Mouse (Mus musculus): ENCODE results near the gene Acacb. TPM values are rescaled to one million over a fixed set of nuclear protein-coding genes. Genes with fewer than 3 reads are reported as not detected.

Acacb gene
- polyA plus RNA-seq, 1 experiment from 2014 or later: 2.3 TPM

DNA sequence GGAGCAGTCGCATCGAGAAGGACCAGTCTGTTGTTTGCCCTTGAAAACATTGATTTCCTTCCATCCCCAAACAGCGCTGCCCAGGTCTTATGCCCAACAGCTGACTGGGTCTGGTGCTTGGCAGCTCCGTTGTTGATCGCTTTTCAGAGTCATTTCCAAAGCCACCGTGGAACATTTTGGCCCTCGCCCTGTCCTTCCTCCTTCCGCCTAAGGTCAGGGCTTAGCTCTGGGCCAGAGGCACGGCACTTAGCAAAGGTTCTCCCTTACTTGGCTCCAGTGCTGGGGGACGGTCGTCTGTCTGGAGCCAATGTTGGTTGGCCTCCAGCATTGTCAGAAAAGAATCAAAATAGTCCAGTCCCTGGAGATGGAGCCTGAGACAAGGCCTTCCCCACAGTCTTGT lies 33.2 kb downstream of the Acacb start:
- no peak overlapping the region for H3K9ac ChIP-seq (ENCODE audit: low read length)
- no peak for ATAC-seq (ENCODE audit: low read depth)
- peaks cover 3% of the 10 kb centered on the region for H3K4me1 ChIP-seq (replicated peaks; ENCODE audit: control insufficient read depth, insufficient read depth, low read length)
- no peak overlapping the region for H3K4me3 ChIP-seq (ENCODE audit: low read length)
- H3K4me2 ChIP-seq (ENCODE audit: low read depth, low read length): no peak overlapping the region
- H3K27me3 ChIP-seq (ENCODE audit: control insufficient read depth, insufficient read depth, low read depth, low read length): no peaks in the 10 kb centered on the region
- 77% methylated on average over 11 of the region's 11 CpGs for WGBS
- H3K27ac ChIP-seq (ENCODE audit: low read length): no peak overlapping the region
- H3K9me3 ChIP-seq (ENCODE audit: control insufficient read depth, low read length): no peaks in the 10 kb centered on the region
- no peaks in the 10 kb centered on the region for H3K36me3 ChIP-seq (ENCODE audit: control insufficient read depth, insufficient read depth, low read length)

- Histone ChIP-seq H3K4me2 (ENCODE audit: low read depth, low read length) (no peak overlapping the region), H3K27ac (ENCODE audit: low read length) (no peak overlapping the region), H3K9ac (ENCODE audit: low read length) (no peak overlapping the region), H3K4me3 (ENCODE audit: low read length) (no peak overlapping the region), H3K9me3 (ENCODE audit: control insufficient read depth, low read length) (no peaks in the 10 kb centered on the region), H3K4me1 (replicated peaks; ENCODE audit: control insufficient read depth, insufficient read depth, low read length) (no peaks in the 10 kb centered on the region), H3K27me3 (ENCODE audit: control insufficient read depth, insufficient read depth, low read depth, low read length) (no peaks in the 10 kb centered on the region), H3K36me3 (ENCODE audit: control insufficient read depth, insufficient read depth, low read length) (no peaks in the 10 kb centered on the region)
- 94% methylated on average over 2 of the region's 2 CpGs for WGBS
- no peak for ATAC-seq (ENCODE audit: low read depth)
Observed at GRCm38 (mm10) chr5:114183493-114183892, 37.2 kb downstream of the Acacb start.

DNA sequence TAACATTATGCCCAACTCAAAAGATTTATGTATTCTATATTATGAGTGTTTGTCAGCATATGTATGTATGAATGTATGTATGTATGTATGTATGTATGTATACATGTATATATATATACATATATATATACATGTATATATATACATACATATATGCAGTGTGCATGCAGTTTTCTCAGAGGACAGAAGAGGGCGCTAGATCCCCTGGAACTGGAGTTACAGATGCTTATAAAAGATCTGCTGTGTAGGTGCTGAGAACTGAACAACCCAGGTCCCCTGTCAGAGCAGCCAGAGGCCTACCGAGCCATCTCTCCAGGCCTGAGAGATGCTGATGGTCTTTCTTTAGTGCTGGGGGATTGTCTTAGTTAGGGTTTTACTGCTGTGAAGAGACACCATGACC lies 40.8 kb downstream of the Acacb start:
- Histone ChIP-seq H3K4me1 (replicated peaks; ENCODE audit: control insufficient read depth, insufficient read depth, low read length) (no peaks in the 10 kb centered on the region), H3K9me3 (ENCODE audit: control insufficient read depth, low read length) (no peaks in the 10 kb centered on the region), H3K27me3 (ENCODE audit: control insufficient read depth, insufficient read depth, low read depth, low read length) (no peaks in the 10 kb centered on the region), H3K4me2 (ENCODE audit: low read depth, low read length) (no peak overlapping the region), H3K4me3 (ENCODE audit: low read length) (no peak overlapping the region), H3K27ac (ENCODE audit: low read length) (no peak overlapping the region), H3K9ac (ENCODE audit: low read length) (no peak overlapping the region), H3K36me3 (ENCODE audit: control insufficient read depth, insufficient read depth, low read length) (no peaks in the 10 kb centered on the region)
- WGBS: 63% methylated on average over 2 of the region's 2 CpGs
- ATAC-seq (ENCODE audit: low read depth): no peak

- no peak for ATAC-seq (ENCODE audit: low read depth)
- no peaks in the 10 kb centered on the region for H3K9me3 ChIP-seq (ENCODE audit: control insufficient read depth, low read length)
- H3K4me1 ChIP-seq (replicated peaks; ENCODE audit: control insufficient read depth, insufficient read depth, low read length): no peaks in the 10 kb centered on the region
- WGBS: 70% methylated on average over 12 of the region's 12 CpGs
- H3K9ac ChIP-seq (ENCODE audit: low read length): no peak overlapping the region
- H3K36me3 ChIP-seq (ENCODE audit: control insufficient read depth, insufficient read depth, low read length): no peaks in the 10 kb centered on the region
- no peak overlapping the region for H3K27ac ChIP-seq (ENCODE audit: low read length)
- H3K27me3 ChIP-seq (ENCODE audit: control insufficient read depth, insufficient read depth, low read depth, low read length): no peaks in the 10 kb centered on the region
- H3K4me3 ChIP-seq (ENCODE audit: low read length): no peak overlapping the region
- H3K4me2 ChIP-seq (ENCODE audit: low read depth, low read length): no peak overlapping the region
Observed at GRCm38 (mm10) chr5:114188900-114189464, 42.6 kb downstream of the Acacb start.

GRCm38 (mm10) chr5:114194161-114194560 lies 47.8 kb downstream of the Acacb start:
- Histone ChIP-seq H3K27me3 (ENCODE audit: control insufficient read depth, insufficient read depth, low read depth, low read length) (no peaks in the 10 kb centered on the region), H3K9ac (ENCODE audit: low read length) (no peak overlapping the region), H3K4me1 (replicated peaks; ENCODE audit: control insufficient read depth, insufficient read depth, low read length) (no peaks in the 10 kb centered on the region), H3K4me3 (ENCODE audit: low read length) (no peak overlapping the region), H3K9me3 (ENCODE audit: control insufficient read depth, low read length) (no peaks in the 10 kb centered on the region), H3K27ac (ENCODE audit: low read length) (no peak overlapping the region), H3K4me2 (ENCODE audit: low read depth, low read length) (no peak overlapping the region), H3K36me3 (ENCODE audit: control insufficient read depth, insufficient read depth, low read length) (no peaks in the 10 kb centered on the region)
- 81% methylated on average over 11 of the region's 11 CpGs for WGBS
- ATAC-seq (ENCODE audit: low read depth): no peak

DNA sequence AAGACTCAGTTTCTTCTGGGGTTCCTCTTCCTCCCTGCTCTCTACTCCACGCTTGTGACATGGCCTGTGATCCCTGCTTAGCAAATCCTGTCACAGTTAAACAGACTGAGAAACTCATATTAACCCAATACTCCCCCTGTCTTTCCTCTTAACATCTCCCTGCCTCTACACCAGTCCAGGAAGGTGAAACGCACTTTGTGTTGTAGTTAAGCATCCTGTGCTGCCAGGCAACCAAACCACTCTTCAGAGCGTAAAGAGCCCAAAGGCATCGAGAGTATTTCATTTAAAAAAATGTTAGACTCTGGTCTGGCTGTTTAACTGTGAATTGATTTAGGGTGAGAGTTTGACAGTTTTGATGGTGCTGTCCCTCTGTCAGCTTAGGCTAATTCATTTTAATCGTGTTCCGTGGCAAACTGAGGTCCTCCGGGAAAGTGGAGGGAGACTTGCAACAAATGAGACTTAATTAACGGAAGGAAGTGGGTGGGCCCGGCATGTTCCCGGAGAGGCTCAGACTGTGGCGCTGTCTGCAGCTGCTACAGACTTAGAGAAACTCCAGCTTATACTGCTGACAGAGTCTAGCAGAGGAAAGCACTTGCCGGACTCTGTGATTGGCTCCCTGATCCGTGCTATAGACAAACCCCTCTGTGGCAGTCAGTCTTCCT lies 52.9 kb downstream of the Acacb start:
- 8% methylated on average over 13 of the region's 13 CpGs for WGBS
- peak; percentile 85 for ATAC-seq (ENCODE audit: low read depth)
- Histone ChIP-seq H3K36me3 (ENCODE audit: control insufficient read depth, insufficient read depth, low read length) (no peaks in the 10 kb centered on the region), H3K4me1 (replicated peaks; ENCODE audit: control insufficient read depth, insufficient read depth, low read length) (0 out of 2 replicates have a peak, but pooled peaks cover 4% of the 10 kb centered on the region), H3K27ac (ENCODE audit: low read length) (peak overlapping the region; percentile 41; the same call in 1 of the 2 replicates), H3K27me3 (ENCODE audit: control insufficient read depth, insufficient read depth, low read depth, low read length) (no peaks in the 10 kb centered on the region), H3K4me3 (ENCODE audit: low read length) (no peak overlapping the region), H3K4me2 (ENCODE audit: low read depth, low read length) (peak overlapping the region; percentile 30), H3K9ac (ENCODE audit: low read length) (no peak overlapping the region), H3K9me3 (ENCODE audit: control insufficient read depth, low read length) (no peaks in the 10 kb centered on the region)

- no peak overlapping the region for H3K4me2 ChIP-seq (ENCODE audit: low read depth, low read length)
- WGBS: 81% methylated on average over 2 of the region's 2 CpGs
- H3K9me3 ChIP-seq (ENCODE audit: control insufficient read depth, low read length): no peaks in the 10 kb centered on the region
- no peak overlapping the region for H3K9ac ChIP-seq (ENCODE audit: low read length)
- ATAC-seq (ENCODE audit: low read depth): no peak
- H3K4me1 ChIP-seq (replicated peaks; ENCODE audit: control insufficient read depth, insufficient read depth, low read length): no peaks in the 10 kb centered on the region
- H3K27me3 ChIP-seq (ENCODE audit: control insufficient read depth, insufficient read depth, low read depth, low read length): no peaks in the 10 kb centered on the region
- no peak overlapping the region for H3K4me3 ChIP-seq (ENCODE audit: low read length)
- no peak overlapping the region for H3K27ac ChIP-seq (ENCODE audit: low read length)
- H3K36me3 ChIP-seq (ENCODE audit: control insufficient read depth, insufficient read depth, low read length): no peaks in the 10 kb centered on the region
Observed at GRCm38 (mm10) chr5:114206158-114206557, 59.8 kb downstream of the Acacb start.

- Histone ChIP-seq H3K4me3 (ENCODE audit: low read length) (no peak overlapping the region), H3K4me2 (ENCODE audit: low read depth, low read length) (no peak overlapping the region), H3K27me3 (ENCODE audit: control insufficient read depth, insufficient read depth, low read depth, low read length) (no peaks in the 10 kb centered on the region), H3K9ac (ENCODE audit: low read length) (no peak overlapping the region), H3K27ac (ENCODE audit: low read length) (no peak overlapping the region), H3K36me3 (ENCODE audit: control insufficient read depth, insufficient read depth, low read length) (no peaks in the 10 kb centered on the region), H3K4me1 (replicated peaks; ENCODE audit: control insufficient read depth, insufficient read depth, low read length) (no peaks in the 10 kb centered on the region), H3K9me3 (ENCODE audit: control insufficient read depth, low read length) (no peaks in the 10 kb centered on the region)
- no peak for ATAC-seq (ENCODE audit: low read depth)
- WGBS: 58% methylated on average over 10 of the region's 10 CpGs
Observed at GRCm38 (mm10) chr5:114213183-114213582, 66.8 kb downstream of the Acacb start.

DNA sequence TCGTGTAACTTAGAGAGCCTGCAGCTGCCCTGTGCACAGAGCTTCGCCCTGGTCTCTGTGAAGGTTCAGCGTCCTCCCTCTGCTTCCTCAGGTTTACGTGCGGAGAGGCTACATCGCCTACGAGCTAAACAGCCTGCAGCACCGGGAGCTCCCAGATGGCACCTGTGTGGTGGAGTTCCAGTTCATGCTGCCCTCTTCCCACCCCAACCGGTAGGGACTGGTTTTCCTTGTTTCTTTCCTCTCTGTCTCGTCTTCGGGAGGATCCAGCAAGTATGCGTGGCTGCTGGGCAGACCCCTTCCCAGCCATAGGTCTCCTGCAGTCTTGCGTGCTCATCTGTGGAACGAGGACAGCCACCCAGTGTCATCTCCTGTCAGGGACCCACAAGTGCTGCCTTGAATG lies 72.4 kb downstream of the Acacb start:
- no peaks in the 10 kb centered on the region for H3K27me3 ChIP-seq (ENCODE audit: control insufficient read depth, insufficient read depth, low read depth, low read length)
- no peak overlapping the region for H3K4me3 ChIP-seq (ENCODE audit: low read length)
- no peak overlapping the region for H3K4me2 ChIP-seq (ENCODE audit: low read depth, low read length)
- no peaks in the 10 kb centered on the region for H3K36me3 ChIP-seq (ENCODE audit: control insufficient read depth, insufficient read depth, low read length)
- no peak overlapping the region for H3K9ac ChIP-seq (ENCODE audit: low read length)
- H3K4me1 ChIP-seq (replicated peaks; ENCODE audit: control insufficient read depth, insufficient read depth, low read length): no peaks in the 10 kb centered on the region
- no peak overlapping the region for H3K27ac ChIP-seq (ENCODE audit: low read length)
- H3K9me3 ChIP-seq (ENCODE audit: control insufficient read depth, low read length): no peaks in the 10 kb centered on the region
- WGBS: 78% methylated on average over 14 of the region's 14 CpGs
- no peak for ATAC-seq (ENCODE audit: low read depth)

Measured in lung, embryonic 16.5 days (tissue).